9 mouse cellular contexts compared by ENCODE assay signal in genomic region chr4:122961589-122961988, GRCm38 (mm10). TPM values are rescaled to one million over a fixed set of nuclear protein-coding genes. Genes with fewer than 3 reads are reported as not detected.
DNase-seq lines count a peak whose midpoint lies in the region; ATAC-seq and TF ChIP-seq lines count a peak whose summit lies in the region.
"Had no signal": no experiment of that assay in that cellular context is flagged by ENCODE, and none has a peak within 500 bp of the region (broad histone marks: within the 10 kb centered on the region; RNA-seq: fewer than 3 reads in every experiment).

No protein-coding gene starts in this region.

- no peak overlapping the region for H3K4me3 ChIP-seq in kidney, adult 2 months (ENCODE audit: insufficient read depth, low read depth, low read length)
- H3K4me3 ChIP-seq in brown adipose tissue, adult 24 weeks (ENCODE audit: insufficient read depth, low read depth, low read length): peak overlapping the region; percentile 51; the same call in 1 of the 2 replicates
- H3K4me3 ChIP-seq in hindbrain, embryonic 13.5 days: peak overlapping the region; percentile 67
- peak overlapping the region; percentile 71 for H3K4me3 ChIP-seq in midbrain, embryonic 12.5 days

- H3K27me3 ChIP-seq in kidney, adult 2 months (replicated peaks; ENCODE audit: control insufficient read depth, insufficient read depth, low read length): no peaks in the 10 kb centered on the region
- H3K27me3 ChIP-seq in hindbrain, embryonic 13.5 days: peaks cover 11% of the 10 kb centered on the region
- peaks cover 10% of the 10 kb centered on the region for H3K27me3 ChIP-seq in midbrain, embryonic 12.5 days

- no peaks in the 10 kb centered on the region for H3K9me3 ChIP-seq in hindbrain, embryonic 13.5 days
- H3K9me3 ChIP-seq in midbrain, embryonic 12.5 days: no peaks in the 10 kb centered on the region

- no peaks in the 10 kb centered on the region; the same call in 1 of the 2 replicates for H3K4me1 ChIP-seq in kidney, adult 2 months (ENCODE audit: control insufficient read depth, insufficient read depth, low read length)
- H3K4me1 ChIP-seq in brown adipose tissue, adult 24 weeks (ENCODE audit: control insufficient read depth, insufficient read depth, insufficient read length, low read length): peaks cover 6% of the 10 kb centered on the region
- H3K4me1 ChIP-seq in hindbrain, embryonic 13.5 days (replicated peaks): peaks cover 49% of the 10 kb centered on the region
- peaks cover 33% of the 10 kb centered on the region for H3K4me1 ChIP-seq in midbrain, embryonic 12.5 days

- no peaks in the 10 kb centered on the region for H3K36me3 ChIP-seq in kidney, adult 2 months (ENCODE audit: control insufficient read depth, insufficient read depth, low read length)
- no peaks in the 10 kb centered on the region; the same call in 1 of the 2 replicates for H3K36me3 ChIP-seq in hindbrain, embryonic 13.5 days
- H3K36me3 ChIP-seq in midbrain, embryonic 12.5 days: peaks cover 16% of the 10 kb centered on the region; the same call in 1 of the 2 replicates

- intact Hi-C loops in gastrocnemius, postnatal 14 days (cut with DNase I; ENCODE audit: low total_unique reads): no loop called here

- no peak for ATAC-seq in hindbrain, embryonic 13.5 days (ENCODE audit: low FRiP score)
- no peak for ATAC-seq in midbrain, embryonic 12.5 days (ENCODE audit: low FRiP score, low read depth)

- TF ChIP-seq POLR2A in kidney, adult 2 months (IDR thresholded peaks at IDR 0.05; ENCODE audit: low read depth, low read length): no peak

- peak; percentile 25 for DNase-seq in kidney, adult 2 months
- DNase-seq in kidney, postnatal 25 days: no peak
- DNase-seq in gastrocnemius, postnatal 14 days: no peak
- DNase-seq in thymus, postnatal 0 days (ENCODE audit: low spot score): no peak
- no peak for DNase-seq in lung, postnatal 25 days (ENCODE audit: low spot score)

- H3K27ac ChIP-seq in kidney, adult 2 months (ENCODE audit: insufficient read depth, low read depth, low read length): no peak overlapping the region
- H3K27ac ChIP-seq in brown adipose tissue, adult 24 weeks (replicated peaks; ENCODE audit: low read depth, low read length): no peak overlapping the region
- H3K27ac ChIP-seq in hindbrain, embryonic 13.5 days: no peak overlapping the region
- no peak overlapping the region for H3K27ac ChIP-seq in midbrain, embryonic 12.5 days (replicated peaks)

- peak overlapping the region; percentile 80; the same call in 1 of the 2 replicates for H3K9ac ChIP-seq in hindbrain, embryonic 13.5 days
- no peak overlapping the region; the same call in 1 of the 2 replicates for H3K9ac ChIP-seq in midbrain, embryonic 12.5 days (replicated peaks)

- no peak for TF ChIP-seq CTCF in kidney, adult 2 months (conservative IDR thresholded peaks at IDR 0.05; ENCODE audit: insufficient read depth, insufficient read length, low read depth, low read length)

- WGBS in kidney, adult 2 months: 59% methylated on average over 6 of the region's 6 CpGs
- 10% methylated on average over 6 of the region's 6 CpGs for WGBS in hindbrain, embryonic 13.5 days
- WGBS in midbrain, embryonic 12.5 days: 11% methylated on average over 6 of the region's 6 CpGs

- peak overlapping the region; percentile 100 for H3K4me2 ChIP-seq in hindbrain, embryonic 13.5 days
- H3K4me2 ChIP-seq in midbrain, embryonic 12.5 days (replicated peaks): peak overlapping the region; percentile 98

RNA-seq across cellular contexts. Expression of gene Mfsd2a, which starts 0.6 kb away (rescaled TPM):
- polyA plus RNA-seq in kidney, adult 2 months (2012; rRNA removed): 27.6 and 43.9 TPM in 2 replicates
- polyA plus RNA-seq in brown adipose tissue, adult 24 weeks (2012; ENCODE audit: insufficient read depth, insufficient read length, missing spikeins): not detected in 2 replicates
- polyA plus RNA-seq in hindbrain, embryonic 13.5 days (2015; fragmentation: Nextera tagmentation; extraction: Ambion mirVana): 29.6 and 36.7 TPM in 2 replicates
- polyA plus RNA-seq in midbrain, embryonic 12.5 days (2016; fragmentation: Nextera tagmentation; extraction: Ambion mirVana): 25.7 TPM in 2 replicates
- total RNA-seq in gastrocnemius, postnatal 14 days (2021): under 1 TPM; 0.24 to 0.68 TPM
- polyA plus RNA-seq in thymus, postnatal 0 days (2015; fragmentation: Nextera tagmentation; extraction: Ambion mirVana): 2.4 and 2.7 TPM in 2 replicates
- total RNA-seq: common myeloid progenitor, adult 5-6 weeks had no signal

RNA-seq across cellular contexts. Expression of gene Mycl, which starts 33.9 kb away (rescaled TPM):
- polyA plus RNA-seq in kidney, adult 2 months (2012; rRNA removed): 1.5 and 1.6 TPM in 2 replicates
- polyA plus RNA-seq in brown adipose tissue, adult 24 weeks (2012; ENCODE audit: insufficient read depth, insufficient read length, missing spikeins): 0.83 and 0.92 TPM in 2 replicates
- 75.9 and 77.3 TPM in 2 replicates for polyA plus RNA-seq in hindbrain, embryonic 13.5 days (2015; fragmentation: Nextera tagmentation; extraction: Ambion mirVana)
- polyA plus RNA-seq in midbrain, embryonic 12.5 days (2016; fragmentation: Nextera tagmentation; extraction: Ambion mirVana): 130 and 140 TPM in 2 replicates
- 1 to 10 TPM; 2.2 to 2.3 TPM for total RNA-seq in gastrocnemius, postnatal 14 days (2021)
- polyA plus RNA-seq in thymus, postnatal 0 days (2015; fragmentation: Nextera tagmentation; extraction: Ambion mirVana): 1.2 and 1.6 TPM in 2 replicates

RNA-seq across cellular contexts. Expression of gene Trit1, which starts 54.8 kb away (rescaled TPM):
- polyA plus RNA-seq in kidney, adult 2 months (2012; rRNA removed): 4.7 and 5.1 TPM in 2 replicates
- polyA plus RNA-seq in brown adipose tissue, adult 24 weeks (2012; ENCODE audit: insufficient read depth, insufficient read length, missing spikeins): 13.4 and 20.8 TPM in 2 replicates
- polyA plus RNA-seq in hindbrain, embryonic 13.5 days (2015; fragmentation: Nextera tagmentation; extraction: Ambion mirVana): 25.4 and 27.1 TPM in 2 replicates
- polyA plus RNA-seq in midbrain, embryonic 12.5 days (2016; fragmentation: Nextera tagmentation; extraction: Ambion mirVana): 29.3 and 30.0 TPM in 2 replicates
- total RNA-seq in gastrocnemius, postnatal 14 days (2021): 10 to 100 TPM in 1 of 2 experiments, 1 to 10 TPM in 1; 8.3 to 12.2 TPM
- polyA plus RNA-seq in thymus, postnatal 0 days (2015; fragmentation: Nextera tagmentation; extraction: Ambion mirVana): 16.4 and 18.6 TPM in 2 replicates

Comparison
In these comparisons a context has a peak if more than half of its experiments do, and no peak if none do; other contexts are left out.
1. RNA of gene Mycl, which starts 33.9 kb away (polyA plus RNA-seq): 130 to 140 TPM in midbrain, embryonic 12.5 days and 75.9 to 77.3 TPM in hindbrain, embryonic 13.5 days; 1.2 to 1.6 TPM in thymus, postnatal 0 days, 1.5 to 1.6 TPM in kidney, adult 2 months and 0.83 to 0.92 TPM in brown adipose tissue, adult 24 weeks; every median in the first group is over 10 times any median in the second.